In genomic region chr4:108360136-108361055, GRCm38 (mm10) we compare ENCODE assay signal across 7 mouse cellular contexts. TPM values are rescaled to one million over a fixed set of nuclear protein-coding genes. Genes with fewer than 3 reads are reported as not detected.
DNase-seq lines count a peak whose midpoint lies in the region; ATAC-seq and TF ChIP-seq lines count a peak whose summit lies in the region.

No protein-coding gene starts in this region.

- no peaks in the 10 kb centered on the region for H3K36me3 ChIP-seq in ES-E14 (ENCODE audit: control insufficient read depth, insufficient read depth, low read length, poor library complexity, severe bottlenecking)
- no peaks in the 10 kb centered on the region for H3K36me3 ChIP-seq in hindbrain, postnatal 0 days (ENCODE audit: insufficient read depth, low read length)
- no peaks in the 10 kb centered on the region for H3K36me3 ChIP-seq in limb, embryonic 15.5 days
- no peaks in the 10 kb centered on the region for H3K36me3 ChIP-seq in midbrain, postnatal 0 days (ENCODE audit: insufficient read depth, low read length)

- H3K9ac ChIP-seq in ES-E14 (ENCODE audit: insufficient read depth, low read depth, low read length, poor library complexity, severe bottlenecking), result no peak overlapping the region
- H3K9ac ChIP-seq in hindbrain, postnatal 0 days (replicated peaks; ENCODE audit: low read length), result peak overlapping the region; percentile 23
- H3K9ac ChIP-seq in limb, embryonic 15.5 days, result no peak overlapping the region
- peak overlapping the region; percentile 29 for H3K9ac ChIP-seq in midbrain, postnatal 0 days (replicated peaks; ENCODE audit: low read length, poor library complexity, severe bottlenecking)

- peak; percentile 87 for ATAC-seq in hindbrain, postnatal 0 days
- ATAC-seq in limb, embryonic 15.5 days (ENCODE audit: insufficient number of reproducible peaks, low FRiP score, low TSS enrichment, low read depth), result peak; percentile 66; the same call in 1 of the 2 replicates
- peak; percentile 91 for ATAC-seq in midbrain, postnatal 0 days (ENCODE audit: low FRiP score)

- TF ChIP-seq CTCF in hindbrain, postnatal 0 days (IDR thresholded peaks at IDR 0.05; ENCODE audit: low read depth), result peak; percentile 29
- peak; percentile 26 for TF ChIP-seq CTCF in midbrain, postnatal 0 days (IDR thresholded peaks at IDR 0.05)

- in situ Hi-C loops in ES-E14 (cut with MboI; ENCODE audit: low sequenced_read_pairs in 2 of 2, unreplicated experiment in 2 of 2), result no loop called here

- no peak for DNase-seq in ES-E14 (ENCODE audit: low read depth, low spot score)
- DNase-seq in adrenal gland, postnatal 25 days, result peak; percentile 37
- peak; percentile 15 to 46 for DNase-seq in frontal cortex, adult 2 months (ENCODE audit: extremely low spot score in 1 of 2, low spot score in 1 of 2)
- DNase-seq in hindbrain, postnatal 0 days (ENCODE audit: low spot score), result peak; percentile 95
- peak; percentile 94 for DNase-seq in midbrain, postnatal 0 days (ENCODE audit: low spot score)
- peak; percentile 50 for DNase-seq in thymus, postnatal 0 days (ENCODE audit: low spot score)

- no peaks in the 10 kb centered on the region for H3K9me3 ChIP-seq in ES-E14 (ENCODE audit: control insufficient read depth, insufficient read depth, low read depth, low read length)
- no peaks in the 10 kb centered on the region for H3K9me3 ChIP-seq in hindbrain, postnatal 0 days (ENCODE audit: low read length)
- no peaks in the 10 kb centered on the region for H3K9me3 ChIP-seq in limb, embryonic 15.5 days
- no peaks in the 10 kb centered on the region for H3K9me3 ChIP-seq in midbrain, postnatal 0 days (ENCODE audit: low read length)

- H3K4me2 ChIP-seq in hindbrain, postnatal 0 days (ENCODE audit: low read depth, low read length), result peak overlapping the region; percentile 49
- peak overlapping the region; percentile 48 for H3K4me2 ChIP-seq in limb, embryonic 15.5 days
- peak overlapping the region; percentile 28 for H3K4me2 ChIP-seq in midbrain, postnatal 0 days (ENCODE audit: low read depth, low read length, poor library complexity, severe bottlenecking)

- H3K27ac ChIP-seq in ES-E14 (ENCODE audit: insufficient read depth, low read depth, low read length, poor library complexity, severe bottlenecking), result no peak overlapping the region; the same call in 1 of the 2 replicates
- H3K27ac ChIP-seq in hindbrain, postnatal 0 days, result peak overlapping the region; percentile 86
- peak overlapping the region; percentile 85 for H3K27ac ChIP-seq in limb, embryonic 15.5 days
- peak overlapping the region; percentile 93 for H3K27ac ChIP-seq in midbrain, postnatal 0 days (ENCODE audit: low read depth, low read length)

- 6% methylated on average over 28 of the region's 28 CpGs for WGBS in hindbrain, postnatal 0 days
- 6% methylated on average over 28 of the region's 28 CpGs for WGBS in limb, embryonic 15.5 days
- whole genome bisulfite sequencing in midbrain, postnatal 0 days, result 4% methylated on average over 28 of the region's 28 CpGs

- H3K4me1 ChIP-seq in ES-E14 (ENCODE audit: control insufficient read depth in 2 of 2, insufficient read depth in 2 of 2, low read length in 2 of 2, poor library complexity in 1 of 2), result peaks cover 23 to 44% of the 10 kb centered on the region in 2 experiments
- H3K4me1 ChIP-seq in hindbrain, postnatal 0 days (ENCODE audit: insufficient read depth, low read length), result peaks cover 16% of the 10 kb centered on the region
- peaks cover 56% of the 10 kb centered on the region for H3K4me1 ChIP-seq in limb, embryonic 15.5 days
- peaks cover 26% of the 10 kb centered on the region for H3K4me1 ChIP-seq in midbrain, postnatal 0 days (ENCODE audit: insufficient read depth, low read length)

- peak overlapping the region; percentile 2 to 29; a peak in 2 of 4 replicates for H3K4me3 ChIP-seq in ES-E14 (ENCODE audit: insufficient read depth in 1 of 2, low read depth in 1 of 2, low read length in 2 of 2, poor library complexity in 1 of 2, severe bottlenecking in 1 of 2)
- peak overlapping the region; percentile 15 for H3K4me3 ChIP-seq in hindbrain, postnatal 0 days (ENCODE audit: low read length)
- H3K4me3 ChIP-seq in limb, embryonic 15.5 days, result peak overlapping the region; percentile 31
- peak overlapping the region; percentile 10; the same call in 1 of the 2 replicates for H3K4me3 ChIP-seq in midbrain, postnatal 0 days (ENCODE audit: low read depth, low read length)

- H3K27me3 ChIP-seq in hindbrain, postnatal 0 days (ENCODE audit: insufficient read depth, low read length), result no peaks in the 10 kb centered on the region
- H3K27me3 ChIP-seq in limb, embryonic 15.5 days, result no peaks in the 10 kb centered on the region
- no peaks in the 10 kb centered on the region for H3K27me3 ChIP-seq in midbrain, postnatal 0 days (ENCODE audit: insufficient read depth, low read length)

TF ChIP-seq in ES-E14, 5 proteins besides CTCF, POLR2A, EP300 and RAD21:
- TF ChIP-seq ZNF384 (IDR thresholded peaks at IDR 0.05; ENCODE audit: low read depth, low read length) (no peak), HCFC1 (IDR thresholded peaks at IDR 0.05; ENCODE audit: borderline replicate concordance, insufficient read depth, low read length) (no peak), ZC3H11A (IDR thresholded peaks at IDR 0.05; ENCODE audit: borderline replicate concordance, low read depth, low read length) (no peak), MAFK (IDR thresholded peaks at IDR 0.05; ENCODE audit: insufficient read depth, low read depth, low read length) (no peak), CHD2 (IDR thresholded peaks at IDR 0.05; ENCODE audit: low read depth, low read length) (no peak)

RNA-seq across cellular contexts. Expression of gene Shisal2a, which starts 22.8 kb away (rescaled TPM):
- total RNA-seq in ES-E14 (2012; rRNA removed), result 1.5 and 5.5 TPM in 2 replicates
- total RNA-seq in adrenal gland, postnatal 25 days (2021), result 4.1 and 4.5 TPM in 2 replicates
- 0.21 and 0.24 TPM in 2 replicates for polyA plus RNA-seq in frontal cortex, adult 2 months (2012; rRNA removed)
- 0.47 and 1.8 TPM in 2 replicates for total RNA-seq in hindbrain, postnatal 0 days (2014; rRNA removed)
- polyA plus RNA-seq in hindbrain, postnatal 0 days (2015; fragmentation: Nextera tagmentation; extraction: Ambion mirVana), result 6.7 and 8.1 TPM in 2 replicates
- 1.8 and 1.9 TPM in 2 replicates for polyA plus RNA-seq in limb, embryonic 15.5 days (2015; fragmentation: Nextera tagmentation; extraction: Ambion mirVana)
- total RNA-seq in midbrain, postnatal 0 days (2014; rRNA removed), result 0.49 and 5.5 TPM in 2 replicates
- polyA plus RNA-seq in midbrain, postnatal 0 days (2015; fragmentation: Nextera tagmentation; extraction: Ambion mirVana), result 12.6 and 15.5 TPM in 2 replicates
- polyA plus RNA-seq in thymus, postnatal 0 days (2015; fragmentation: Nextera tagmentation; extraction: Ambion mirVana), result not detected in 2 replicates

RNA-seq across cellular contexts. Expression of gene Coa7, which starts 32.5 kb away (rescaled TPM):
- 24.7 and 37.0 TPM in 2 replicates for total RNA-seq in ES-E14 (2012; rRNA removed)
- 33.9 and 55.8 TPM in 2 replicates for total RNA-seq in adrenal gland, postnatal 25 days (2021)
- 14.4 and 16.9 TPM in 2 replicates for polyA plus RNA-seq in frontal cortex, adult 2 months (2012; rRNA removed)
- 31.7 and 35.9 TPM in 2 replicates for total RNA-seq in hindbrain, postnatal 0 days (2014; rRNA removed)
- polyA plus RNA-seq in hindbrain, postnatal 0 days (2015; fragmentation: Nextera tagmentation; extraction: Ambion mirVana), result 50.8 and 54.2 TPM in 2 replicates
- 38.0 and 40.3 TPM in 2 replicates for polyA plus RNA-seq in limb, embryonic 15.5 days (2015; fragmentation: Nextera tagmentation; extraction: Ambion mirVana)
- 16.8 and 59.5 TPM in 2 replicates for total RNA-seq in midbrain, postnatal 0 days (2014; rRNA removed)
- polyA plus RNA-seq in midbrain, postnatal 0 days (2015; fragmentation: Nextera tagmentation; extraction: Ambion mirVana), result 59.6 and 63.2 TPM in 2 replicates
- polyA plus RNA-seq in thymus, postnatal 0 days (2015; fragmentation: Nextera tagmentation; extraction: Ambion mirVana), result 49.4 and 50.9 TPM in 2 replicates

RNA-seq across cellular contexts. Expression of gene Gpx7, which starts 46.4 kb away (rescaled TPM):
- 18.6 and 35.1 TPM in 2 replicates for total RNA-seq in ES-E14 (2012; rRNA removed)
- 7.3 and 8.7 TPM in 2 replicates for total RNA-seq in adrenal gland, postnatal 25 days (2021)
- polyA plus RNA-seq in frontal cortex, adult 2 months (2012; rRNA removed), result 8.7 and 9.5 TPM in 2 replicates
- 36.5 and 47.2 TPM in 2 replicates for total RNA-seq in hindbrain, postnatal 0 days (2014; rRNA removed)
- polyA plus RNA-seq in hindbrain, postnatal 0 days (2015; fragmentation: Nextera tagmentation; extraction: Ambion mirVana), result 38.6 and 38.9 TPM in 2 replicates
- 125 and 133 TPM in 2 replicates for polyA plus RNA-seq in limb, embryonic 15.5 days (2015; fragmentation: Nextera tagmentation; extraction: Ambion mirVana)
- 27.7 and 52.2 TPM in 2 replicates for total RNA-seq in midbrain, postnatal 0 days (2014; rRNA removed)
- polyA plus RNA-seq in midbrain, postnatal 0 days (2015; fragmentation: Nextera tagmentation; extraction: Ambion mirVana), result 35.1 and 37.5 TPM in 2 replicates
- 7.1 and 7.3 TPM in 2 replicates for polyA plus RNA-seq in thymus, postnatal 0 days (2015; fragmentation: Nextera tagmentation; extraction: Ambion mirVana)

RNA-seq across cellular contexts. Expression of gene Zyg11b, which starts 59.5 kb away (rescaled TPM):
- 13.3 and 13.6 TPM in 2 replicates for total RNA-seq in ES-E14 (2012; rRNA removed)
- 44.2 and 54.6 TPM in 2 replicates for total RNA-seq in adrenal gland, postnatal 25 days (2021)
- polyA plus RNA-seq in frontal cortex, adult 2 months (2012; rRNA removed), result 43.2 and 47.5 TPM in 2 replicates
- total RNA-seq in hindbrain, postnatal 0 days (2014; rRNA removed), result 108 and 115 TPM in 2 replicates
- 22.0 and 24.0 TPM in 2 replicates for polyA plus RNA-seq in hindbrain, postnatal 0 days (2015; fragmentation: Nextera tagmentation; extraction: Ambion mirVana)
- 9.0 and 10.6 TPM in 2 replicates for polyA plus RNA-seq in limb, embryonic 15.5 days (2015; fragmentation: Nextera tagmentation; extraction: Ambion mirVana)
- total RNA-seq in midbrain, postnatal 0 days (2014; rRNA removed), result 131 and 162 TPM in 2 replicates
- 22.3 and 26.0 TPM in 2 replicates for polyA plus RNA-seq in midbrain, postnatal 0 days (2015; fragmentation: Nextera tagmentation; extraction: Ambion mirVana)
- 8.0 and 9.5 TPM in 2 replicates for polyA plus RNA-seq in thymus, postnatal 0 days (2015; fragmentation: Nextera tagmentation; extraction: Ambion mirVana)

Comparison
In these comparisons a context has a peak if more than half of its experiments do, and no peak if none do; other contexts are left out.
1. H3K9ac ChIP-seq: peak in hindbrain, postnatal 0 days (single experiment) and midbrain, postnatal 0 days (single experiment); none in ES-E14 (single experiment) and limb, embryonic 15.5 days (single experiment).
2. Peak in every context shown above with its lines, with median percentiles within 50 percentile points of each other: H3K4me3 ChIP-seq, ATAC-seq and H3K4me2 ChIP-seq.